21 mouse cellular contexts compared by ENCODE assay signal in genomic region chr3:28185518-28185917, GRCm38 (mm10).
A peak's percentile ranks its signal among the peaks of the same experiment; 100 is the strongest.
DNase-seq lines count a peak whose midpoint lies in the region; ATAC-seq and TF ChIP-seq lines count a peak whose summit lies in the region.
"Had no signal": no experiment of that assay in that cellular context is flagged by ENCODE, and none has a peak within 500 bp of the region (broad histone marks: within the 10 kb centered on the region; RNA-seq: fewer than 3 reads in every experiment).

No protein-coding gene starts in this region.

- no peak for TF ChIP-seq CTCF in hindbrain, postnatal 0 days (IDR thresholded peaks at IDR 0.05; ENCODE audit: low read depth)

- ATAC-seq in embryonic facial prominence, embryonic 11.5 days (replicated peaks; ENCODE audit: insufficient number of reproducible peaks, low FRiP score, low TSS enrichment, low read depth) = no peak
- no peak; the same call in 1 of the 2 replicates for ATAC-seq in hindbrain, postnatal 0 days
- ATAC-seq: CD4-positive, CD25-positive, alpha-beta regulatory T cell, adult 4 months; forebrain, embryonic 16.5 days; intestine, embryonic 16.5 days had no signal

- no peaks in the 10 kb centered on the region for H3K27me3 ChIP-seq in embryonic facial prominence, embryonic 11.5 days (ENCODE audit: control insufficient read depth, insufficient read depth, low read length)
- no peaks in the 10 kb centered on the region for H3K27me3 ChIP-seq in hindbrain, postnatal 0 days (ENCODE audit: insufficient read depth, low read length)

- no peak overlapping the region; the same call in 1 of the 2 replicates for H3K27ac ChIP-seq in embryonic facial prominence, embryonic 11.5 days (replicated peaks; ENCODE audit: low read depth, low read length)
- H3K27ac ChIP-seq in hindbrain, postnatal 0 days = no peak overlapping the region
- H3K27ac ChIP-seq: heart, embryonic 10.5 days; layer of hippocampus, adult 2 months; macrophage had no signal

- no peaks in the 10 kb centered on the region for H3K9me3 ChIP-seq in embryonic facial prominence, embryonic 11.5 days (replicated peaks; ENCODE audit: control insufficient read depth, low read length)
- no peaks in the 10 kb centered on the region for H3K9me3 ChIP-seq in hindbrain, postnatal 0 days (ENCODE audit: low read length)
- H3K9me3 ChIP-seq: heart, embryonic 10.5 days had no signal

- no peak overlapping the region for H3K4me2 ChIP-seq in embryonic facial prominence, embryonic 11.5 days (ENCODE audit: low read depth, low read length)
- no peak overlapping the region for H3K4me2 ChIP-seq in hindbrain, postnatal 0 days (ENCODE audit: low read depth, low read length)

- no peaks in the 10 kb centered on the region for H3K4me1 ChIP-seq in embryonic facial prominence, embryonic 11.5 days (ENCODE audit: control insufficient read depth, insufficient read depth, low read length)
- no peaks in the 10 kb centered on the region for H3K4me1 ChIP-seq in hindbrain, postnatal 0 days (ENCODE audit: insufficient read depth, low read length)

- H3K4me3 ChIP-seq in embryonic facial prominence, embryonic 11.5 days (ENCODE audit: low read depth, low read length) = no peak overlapping the region
- H3K4me3 ChIP-seq in hindbrain, postnatal 0 days (ENCODE audit: low read length) = no peak overlapping the region
- H3K4me3 ChIP-seq: heart, embryonic 10.5 days; layer of hippocampus, adult 2 months had no signal

- H3K36me3 ChIP-seq in embryonic facial prominence, embryonic 11.5 days (replicated peaks; ENCODE audit: control insufficient read depth, insufficient read depth, low read depth, low read length) = no peaks in the 10 kb centered on the region
- H3K36me3 ChIP-seq in hindbrain, postnatal 0 days (ENCODE audit: insufficient read depth, low read length) = no peaks in the 10 kb centered on the region
- H3K36me3 ChIP-seq: heart, embryonic 10.5 days had no signal

- H3K9ac ChIP-seq in embryonic facial prominence, embryonic 11.5 days (replicated peaks; ENCODE audit: low read length) = no peak overlapping the region
- no peak overlapping the region for H3K9ac ChIP-seq in hindbrain, postnatal 0 days (replicated peaks; ENCODE audit: low read length)

- peak; percentile 32 for DNase-seq in testis, postnatal 10 days (ENCODE audit: low spot score)
- no peak for DNase-seq in testis, postnatal 14 days (ENCODE audit: low spot score)
- DNase-seq in embryonic facial prominence, embryonic 11.5 days (ENCODE audit: low spot score) = peak; percentile 39
- peak; percentile 31 for DNase-seq in hindbrain, postnatal 0 days (ENCODE audit: low spot score)
- DNase-seq in thymus, postnatal 0 days (ENCODE audit: low spot score) = no peak
- no peak for DNase-seq in thymus, adult 18-20 months
- DNase-seq in gastrocnemius, adult 8-10 months (ENCODE audit: low spot score in 2 of 2) = no peak
- DNase-seq: adrenal gland, adult 8-10 months; cerebellum, adult 9-11 months; gastrocnemius, postnatal 14 days; heart, postnatal 36 days; liver; lung, adult 18-20 months; right cerebral cortex, postnatal 4 days; thymus, postnatal 14 days had no signal

- 16% methylated on average over 1 of the region's 1 CpGs for WGBS in embryonic facial prominence, embryonic 11.5 days
- 17% methylated on average over 1 of the region's 1 CpGs for WGBS in hindbrain, postnatal 0 days

Comparison
In these comparisons a context has a peak if more than half of its experiments do, and no peak if none do; other contexts are left out.
1. DNase-seq: peak in testis, postnatal 10 days (single experiment), embryonic facial prominence, embryonic 11.5 days (single experiment) and hindbrain, postnatal 0 days (single experiment); none in testis, postnatal 14 days (single experiment), thymus, postnatal 0 days (single experiment), thymus, adult 18-20 months (0 of 2) and gastrocnemius, adult 8-10 months (0 of 2).